Mouse (Mus musculus): ENCODE results near the gene Larp4b. TPM values are rescaled to one million over a fixed set of nuclear protein-coding genes. Genes with fewer than 3 reads are reported as not detected.

Larp4b gene
- polyA plus RNA-seq, 1 experiment from 2014 or later: 37.3 TPM

Other genes starting within 250 kb of the Larp4b start
- gene Wdr37, start 222.0 kb upstream of the Larp4b start, polyA plus RNA-seq (2016; fragmentation: Nextera tagmentation; extraction: Ambion mirVana): 56.7 and 62.9 TPM in 2 replicates
- 104 and 109 TPM in 2 replicates for gene Idi1, start 208.4 kb upstream of the Larp4b start, polyA plus RNA-seq (2016; fragmentation: Nextera tagmentation; extraction: Ambion mirVana)
- gene Gm9745, start 145.7 kb upstream of the Larp4b start, polyA plus RNA-seq (2016; fragmentation: Nextera tagmentation; extraction: Ambion mirVana): not detected in 2 replicates
- not detected in 2 replicates for gene Idi2, start 141.0 kb upstream of the Larp4b start, polyA plus RNA-seq (2016; fragmentation: Nextera tagmentation; extraction: Ambion mirVana)
- gene Gtpbp4, start 97.8 kb upstream of the Larp4b start, polyA plus RNA-seq (2016; fragmentation: Nextera tagmentation; extraction: Ambion mirVana): 79.1 and 79.2 TPM in 2 replicates
- 12.7 and 13.2 TPM in 2 replicates for gene Dip2c, start 182.6 kb downstream of the Larp4b start, polyA plus RNA-seq (2016; fragmentation: Nextera tagmentation; extraction: Ambion mirVana)